Mouse (Mus musculus) hindlimb bud, embryonic 11.5 days (tissue): Measurements from ENCODE around the gene Car5a.

Experiments used
- DNase-seq: peaks from one replicate; pipeline ENCODE4 v3.0.0-alpha.2; 2012; ENCODE audit warnings: low read depth, low spot score; ENCODE audit errors: extremely low spot score

The Car5a gene

DNA sequence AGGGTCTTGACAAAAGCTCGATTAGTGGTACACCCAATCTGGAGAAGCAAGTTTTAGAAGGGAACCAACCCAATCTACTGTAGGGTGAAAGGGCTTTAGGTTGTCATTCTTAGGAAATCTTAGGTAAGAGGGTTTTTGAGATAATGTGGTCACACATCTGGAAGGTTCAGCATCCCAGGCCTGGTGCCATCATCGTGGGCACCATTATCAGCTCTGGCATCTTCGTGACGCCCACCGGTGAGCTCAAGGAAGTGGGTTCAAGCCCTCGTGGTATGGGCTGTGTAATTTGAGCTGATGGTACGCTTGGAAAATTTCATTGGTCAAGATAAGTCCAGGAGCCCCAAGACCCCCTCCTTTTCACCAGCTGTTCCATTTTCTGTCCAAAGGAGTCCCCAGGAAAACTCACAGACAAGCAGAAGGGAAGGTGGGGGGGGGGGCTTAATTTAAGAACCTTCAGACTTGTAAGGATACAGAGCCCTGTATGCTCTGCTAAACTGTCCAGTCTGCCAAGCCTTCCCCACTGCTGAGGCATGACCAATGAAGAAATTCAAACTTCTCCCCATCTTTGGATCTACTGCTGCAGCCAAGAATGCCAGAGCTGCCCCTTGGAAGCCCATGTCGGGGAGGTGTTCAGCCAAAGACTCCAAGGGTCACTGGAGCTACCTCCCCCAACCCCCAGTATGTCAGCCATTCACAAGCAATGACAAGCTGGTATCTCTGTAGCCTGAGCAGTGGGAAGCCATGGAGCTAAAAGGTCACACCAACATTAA, 36.1 kb downstream of the Car5a start:
- no peak for DNase-seq

DNA sequence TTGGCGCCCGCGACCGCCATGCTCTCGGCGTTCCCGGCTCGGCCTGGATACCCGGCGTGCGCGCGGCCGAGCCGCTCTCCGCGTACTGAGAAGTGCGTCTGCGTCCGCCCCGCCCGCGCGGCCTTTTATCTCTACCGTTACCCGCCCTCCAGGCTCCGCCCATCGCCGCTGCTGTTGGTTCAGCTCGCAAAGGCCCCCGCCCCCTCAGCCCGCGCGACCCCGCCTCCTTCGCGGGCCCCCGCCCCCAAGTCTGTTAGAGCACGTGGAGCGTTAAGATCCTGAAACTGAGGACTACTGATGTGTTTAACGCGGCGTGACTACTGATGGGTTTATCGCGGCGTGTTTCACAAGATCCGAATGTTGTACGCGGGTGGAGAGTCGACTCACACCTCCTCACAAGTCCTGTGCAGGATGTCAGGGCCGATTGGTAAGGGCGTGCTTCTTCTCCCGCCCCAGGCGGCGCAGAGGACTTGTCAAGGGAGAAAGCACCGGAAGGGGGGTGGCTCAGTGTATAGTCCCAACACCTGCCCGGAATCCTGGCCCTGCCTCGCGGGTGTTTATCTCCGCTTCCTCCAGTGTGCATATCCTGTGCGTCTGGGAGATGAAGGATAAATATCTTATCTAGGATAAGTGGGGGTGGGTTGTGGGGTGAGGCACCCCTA, 37.0 kb downstream of the Car5a start, which contains the start of gene Slc7a5:
Gene Slc7a5 (minus strand): TSS at position 108 of the 662 bp plus-strand sequence.
- peak; percentile 71 for DNase-seq

DNA sequence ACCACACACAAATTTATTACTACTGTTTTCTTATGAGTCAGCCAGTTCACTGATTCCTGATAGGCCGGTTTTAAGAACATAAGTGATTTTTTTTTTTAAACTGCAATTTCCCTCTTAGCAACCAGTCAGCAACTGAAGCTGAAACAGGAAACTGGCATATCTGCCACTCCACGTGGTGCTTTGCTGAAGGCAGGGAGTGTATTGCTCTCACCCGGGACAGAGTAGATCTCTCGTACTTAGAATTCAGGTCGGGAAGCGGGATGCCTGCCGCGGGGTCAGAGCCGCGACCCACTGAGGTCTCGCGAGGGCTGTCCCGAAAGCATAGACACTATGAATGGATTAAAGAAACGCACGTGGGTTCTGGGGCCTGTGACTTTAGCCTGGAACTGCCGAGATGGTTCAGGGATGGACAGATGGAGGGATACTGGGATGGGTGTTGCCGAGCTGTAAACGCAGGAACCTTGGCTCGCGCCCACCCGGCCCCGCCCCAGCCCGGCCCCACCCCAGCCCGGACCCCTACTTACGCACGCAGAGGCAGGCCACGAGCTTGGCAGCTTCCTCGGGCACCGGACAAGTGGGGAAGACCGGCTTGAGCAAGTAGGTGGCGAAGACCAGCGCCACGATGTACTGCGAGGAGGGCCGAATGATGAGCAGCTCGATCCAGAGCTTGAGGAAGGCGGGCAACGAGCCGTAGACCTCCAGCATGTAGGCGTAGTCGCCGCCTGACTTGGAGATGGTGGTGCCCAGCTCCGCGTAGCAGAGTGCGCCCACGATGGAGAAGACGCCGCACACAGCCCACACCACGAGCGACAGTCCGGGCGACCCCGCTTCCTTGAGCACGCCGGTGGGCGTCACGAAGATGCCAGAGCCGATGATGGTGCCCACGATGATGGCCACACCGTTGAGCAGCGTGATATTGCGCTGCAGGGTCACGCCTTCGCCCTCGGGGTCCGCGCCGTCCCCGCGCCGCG, 37.9 kb downstream of the Car5a start:
- DNase-seq, result no peak

DNA sequence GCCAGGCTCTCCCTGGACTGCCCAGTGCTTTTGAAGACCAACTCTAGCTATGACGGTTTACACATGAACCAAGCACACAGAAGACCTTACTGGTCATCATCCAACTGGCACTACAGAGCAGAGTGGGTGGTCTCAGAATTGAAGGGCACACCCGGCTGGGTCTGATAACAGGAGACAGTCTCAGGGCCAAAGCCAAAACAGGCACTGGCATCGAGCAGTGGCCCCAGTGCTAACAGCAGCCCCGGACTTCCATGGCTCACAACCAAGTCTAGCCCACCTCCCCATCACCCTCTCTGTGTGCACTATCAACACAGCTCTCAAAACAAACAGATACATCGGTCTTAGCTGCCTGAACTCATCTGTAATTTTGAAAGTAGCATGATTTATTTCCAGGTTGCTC, 38.8 kb downstream of the Car5a start:
- no peak for DNase-seq

DNA sequence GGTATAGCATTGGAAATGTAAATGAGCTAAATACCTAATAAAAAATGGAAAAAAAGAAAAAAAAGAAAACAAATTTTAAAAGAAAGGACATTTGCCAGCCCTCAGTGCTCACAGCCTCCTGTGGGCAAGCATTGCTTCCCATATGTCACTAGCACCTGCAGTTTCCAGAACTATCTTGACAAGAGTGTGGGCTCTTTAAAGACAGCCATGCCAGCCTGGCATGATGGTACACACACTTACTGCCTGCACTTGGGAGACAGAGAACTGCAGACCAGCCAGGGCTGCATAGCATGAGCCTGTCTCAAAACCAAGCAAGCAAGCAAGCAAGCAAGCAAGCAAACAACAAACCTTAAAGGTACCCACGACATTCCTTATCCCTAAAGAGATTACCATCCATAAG, 39.3 kb downstream of the Car5a start:
- DNase-seq, result no peak

DNA sequence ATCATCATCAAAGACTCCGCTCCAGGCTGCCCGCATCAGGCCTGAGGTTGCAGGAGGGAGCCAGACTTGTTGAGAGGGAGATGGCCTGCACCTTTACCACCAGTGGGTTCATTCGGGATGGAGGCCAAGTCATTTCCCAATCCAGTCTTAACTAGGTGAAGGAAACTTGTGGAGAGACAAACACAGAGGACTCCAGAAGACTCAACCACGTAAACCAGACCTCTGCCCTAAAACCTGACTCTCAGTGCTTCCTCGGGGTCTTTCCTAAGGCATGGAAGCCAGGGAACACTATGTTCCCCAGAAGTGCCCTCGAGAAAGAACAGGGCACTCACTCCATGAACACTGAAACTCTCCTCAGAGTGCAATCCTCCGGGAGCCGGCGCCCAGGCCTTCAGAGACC, 39.7 kb downstream of the Car5a start:
- no peak for DNase-seq

DNA sequence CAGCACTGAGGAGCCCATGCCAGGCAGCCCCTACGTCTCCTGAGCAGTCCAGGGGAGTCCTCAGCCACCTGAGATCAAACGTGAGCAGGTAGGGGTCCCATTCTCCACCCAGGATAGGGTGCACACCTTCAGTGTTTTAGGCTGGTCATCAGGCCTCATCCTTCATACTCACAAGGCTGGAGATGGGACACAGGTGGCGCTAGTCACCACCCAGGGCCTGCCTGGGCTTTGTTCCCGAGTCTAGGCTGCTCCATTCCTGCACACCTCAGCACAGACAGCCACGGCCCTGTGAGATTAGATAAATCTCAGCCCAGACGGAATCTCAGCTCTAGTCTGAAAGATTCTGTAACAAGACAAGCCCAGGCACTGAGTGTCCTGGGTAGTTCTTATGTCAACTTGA, 40.7 kb downstream of the Car5a start:
- DNase-seq, result no peak

DNA sequence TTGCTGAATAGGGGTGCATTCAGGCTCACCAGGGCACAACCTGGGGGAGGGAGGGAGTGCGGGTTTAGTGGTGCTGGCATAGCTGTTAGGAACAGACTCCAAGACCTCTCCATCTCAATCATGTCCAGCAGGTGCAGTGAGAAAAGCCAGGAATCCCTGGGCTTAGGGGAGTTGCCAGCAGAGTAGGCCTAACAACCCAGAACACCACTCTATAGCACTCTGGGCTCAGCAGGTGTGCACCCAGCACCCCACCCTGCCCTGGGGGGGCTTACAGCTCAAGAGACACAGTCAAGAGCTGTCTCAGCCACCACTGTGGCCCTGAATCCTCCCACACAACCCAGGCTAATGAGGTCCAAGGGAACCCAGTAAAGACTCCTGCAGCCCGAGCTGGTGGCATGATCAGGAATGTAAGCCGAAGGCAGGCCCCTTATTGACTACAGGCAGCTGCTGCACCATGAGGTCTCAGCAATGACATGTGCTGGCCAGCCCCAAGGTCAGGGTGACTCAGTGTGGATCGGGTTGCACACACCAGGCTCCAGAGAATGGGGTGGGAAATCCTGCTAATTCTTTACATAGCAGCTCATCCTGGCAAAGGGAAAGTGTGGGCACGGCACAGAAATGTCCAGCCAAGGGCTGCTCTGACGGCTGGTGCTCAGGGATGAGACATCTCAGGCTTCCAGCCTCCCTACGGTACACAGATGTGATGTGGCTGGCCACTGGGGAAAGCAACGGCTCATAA, 43.0 kb downstream of the Car5a start:
- no peak for DNase-seq

DNA sequence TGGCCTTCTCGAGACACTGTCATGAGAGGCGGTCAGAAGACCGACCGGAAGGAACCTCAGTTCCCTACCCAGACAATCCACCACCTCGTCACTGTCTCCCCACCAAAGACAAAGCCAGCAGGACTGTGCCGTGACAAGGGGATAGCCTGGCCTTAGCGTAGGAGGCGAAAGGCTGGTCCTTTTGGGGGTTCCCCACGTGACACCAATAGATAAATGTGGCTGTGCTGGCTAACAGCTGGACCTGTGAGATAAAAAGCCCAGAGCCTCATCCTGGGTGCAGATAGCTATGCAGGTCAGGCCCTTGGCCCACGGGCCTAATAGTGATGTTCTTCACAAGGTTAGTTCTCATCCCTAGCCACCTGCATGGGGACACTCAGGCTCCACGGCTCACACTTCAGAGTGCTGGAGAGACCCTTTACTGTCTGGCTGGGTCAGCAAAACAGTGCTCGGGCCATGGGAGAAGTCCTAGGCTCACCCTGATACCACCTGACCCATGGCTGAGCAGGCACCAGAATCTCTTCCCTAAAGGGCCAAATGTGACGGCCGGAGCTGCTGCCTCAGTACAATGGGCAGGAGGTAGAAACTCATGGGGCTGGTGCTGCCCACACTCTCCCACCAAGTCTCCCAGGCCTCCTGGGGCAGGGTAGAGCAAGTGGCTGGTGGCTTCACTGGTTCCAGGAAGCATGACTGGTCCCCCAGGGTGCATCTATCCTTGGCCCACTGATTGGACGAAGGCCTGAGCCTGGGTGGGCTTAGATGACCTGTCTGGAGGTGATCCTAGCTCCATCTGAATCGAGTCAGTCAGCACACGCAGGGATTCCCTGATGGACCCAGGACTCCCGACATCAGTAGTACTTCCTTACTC, 45.3 kb downstream of the Car5a start:
- DNase-seq, result no peak

DNA sequence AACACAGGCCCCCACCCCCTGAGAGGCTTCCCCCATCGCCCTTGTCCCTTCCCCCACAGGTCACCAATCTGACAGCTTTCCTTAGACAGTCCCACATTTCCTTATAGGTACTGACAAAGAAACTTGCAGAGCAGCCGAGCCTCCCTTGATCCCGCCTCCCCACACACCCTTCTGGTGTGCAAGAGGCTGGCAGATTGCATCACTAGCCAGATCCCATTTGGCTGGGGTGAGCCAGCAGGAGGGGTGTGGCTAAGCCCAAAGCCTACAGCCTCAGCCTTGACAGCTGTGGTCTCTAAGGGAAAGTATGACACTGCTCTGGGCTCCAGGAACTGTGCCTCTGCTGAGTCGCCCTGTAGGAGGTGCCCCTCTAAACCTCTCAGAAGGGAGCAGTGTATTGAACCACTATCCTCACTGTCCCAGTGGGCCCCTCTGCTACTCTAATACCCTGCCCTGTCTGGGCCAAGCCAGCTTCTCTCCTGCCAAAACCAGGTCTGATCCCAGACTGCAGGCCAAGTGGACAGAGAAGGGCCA, 46.2 kb downstream of the Car5a start:
- no peak for DNase-seq

DNA sequence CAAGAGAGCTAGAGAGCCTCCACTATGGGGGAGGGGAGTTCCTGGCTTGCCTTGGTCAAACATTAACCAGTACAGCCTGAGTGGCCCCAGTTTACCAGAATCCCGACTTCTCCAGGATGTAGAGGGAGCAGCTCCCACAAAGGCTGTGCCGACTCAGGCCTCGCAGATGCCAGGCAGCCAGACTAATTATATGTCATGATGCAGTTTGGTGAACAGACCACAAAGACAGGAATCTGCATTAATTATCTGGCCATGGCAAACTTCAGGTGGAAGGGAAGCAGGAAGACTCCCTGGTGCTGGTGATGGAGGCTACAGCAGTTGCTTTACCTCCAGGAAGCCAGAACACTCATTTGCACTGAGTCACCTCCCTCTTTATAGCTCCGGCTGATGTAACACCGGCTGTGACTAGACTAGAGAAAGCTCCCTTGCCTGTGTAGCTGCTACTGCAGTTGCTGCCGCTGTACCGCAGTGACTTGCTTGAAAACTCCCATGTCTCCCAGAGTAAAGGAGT, 46.8 kb downstream of the Car5a start:
- no peak for DNase-seq

DNA sequence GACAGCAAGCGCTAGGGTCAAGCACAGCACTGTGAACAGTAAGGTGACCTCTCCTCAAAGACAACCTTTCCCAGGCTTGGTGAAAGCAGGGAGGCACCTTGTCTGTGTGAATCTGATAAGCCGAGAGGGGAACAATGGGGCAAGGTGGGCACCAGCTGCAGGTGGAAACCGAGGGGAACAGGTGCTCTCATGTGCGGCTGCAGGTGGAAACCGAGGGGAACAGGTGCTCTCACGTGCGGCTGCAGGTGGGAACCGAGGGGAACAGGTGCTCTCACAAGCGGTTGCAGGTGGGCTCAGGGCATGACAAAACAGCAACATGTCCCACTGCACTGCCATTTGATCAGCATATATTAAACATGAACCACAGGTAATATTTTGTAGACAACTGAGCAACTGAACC, 47.5 kb downstream of the Car5a start:
- DNase-seq, result no peak

DNA sequence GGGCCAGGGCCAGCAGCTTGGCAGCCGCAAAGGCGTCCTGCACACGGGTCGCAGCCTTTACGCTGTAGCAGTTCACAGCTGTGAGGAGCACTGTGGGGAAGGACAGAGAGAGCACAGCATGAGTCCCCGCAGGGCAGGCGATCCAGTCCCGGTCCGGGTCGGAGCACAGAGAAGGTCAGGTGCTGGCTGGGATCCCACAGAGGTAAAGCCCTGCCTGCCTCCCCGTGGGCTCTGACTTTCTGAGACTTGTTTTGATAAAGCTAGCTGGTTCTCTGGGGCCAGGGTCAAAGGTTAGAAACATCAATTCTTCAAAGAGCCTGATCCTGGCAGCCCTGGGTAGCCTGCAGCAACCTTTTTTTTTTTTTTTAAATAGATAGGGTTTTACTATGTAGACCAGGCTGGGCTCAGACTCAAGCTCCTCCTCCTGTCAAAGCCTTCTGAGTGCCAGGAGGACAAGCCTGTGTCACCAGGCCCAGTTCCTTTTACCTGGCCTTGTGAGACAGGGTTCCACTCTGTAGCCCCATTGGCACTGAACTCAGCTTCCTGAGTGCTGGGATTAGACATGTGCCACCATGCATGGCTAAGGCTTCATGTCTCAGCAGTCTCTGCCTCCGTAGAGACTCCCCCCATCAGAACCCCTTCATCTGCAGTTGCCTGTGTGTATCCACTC, 48.1 kb downstream of the Car5a start:
- DNase-seq, result no peak

DNA sequence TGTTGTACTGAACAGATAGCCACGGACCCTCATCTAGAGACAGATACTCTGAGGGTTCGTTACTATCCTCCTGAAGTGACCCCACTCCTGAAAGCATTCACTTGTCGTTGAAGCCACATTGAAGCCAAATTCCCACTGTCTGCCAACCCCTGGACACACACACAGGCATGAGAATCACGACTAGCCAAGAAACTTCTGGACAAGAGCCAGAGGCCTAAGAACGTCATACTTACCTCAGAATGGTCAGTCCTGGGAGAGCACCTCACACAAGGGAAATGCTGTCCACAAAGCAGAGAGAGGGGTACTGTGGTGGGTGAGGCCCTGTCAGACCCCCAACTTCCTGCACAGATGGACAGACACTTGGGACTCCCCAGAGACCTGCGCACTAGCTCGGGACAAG, 48.8 kb downstream of the Car5a start:
- DNase-seq, result no peak

DNA sequence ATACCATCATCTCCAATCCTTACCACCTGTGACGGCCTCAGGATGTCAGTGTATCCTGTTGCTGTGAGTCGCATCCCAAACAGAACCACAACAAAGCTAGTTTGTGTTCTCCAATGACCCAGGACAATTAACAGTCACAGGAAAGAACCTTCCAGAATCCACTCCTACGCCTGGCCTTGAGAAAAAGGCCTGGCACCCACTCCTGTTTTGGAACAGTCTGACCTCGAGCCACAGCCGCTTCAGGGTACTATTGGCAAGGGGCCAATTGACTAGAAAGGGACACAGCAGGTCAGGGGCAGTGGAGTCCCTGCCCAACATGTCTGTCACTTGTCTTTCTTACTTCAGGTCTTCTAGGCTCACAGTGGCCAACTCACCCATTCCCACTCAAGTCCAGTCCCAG, 51.8 kb downstream of the Car5a start:
- no peak for DNase-seq

DNA sequence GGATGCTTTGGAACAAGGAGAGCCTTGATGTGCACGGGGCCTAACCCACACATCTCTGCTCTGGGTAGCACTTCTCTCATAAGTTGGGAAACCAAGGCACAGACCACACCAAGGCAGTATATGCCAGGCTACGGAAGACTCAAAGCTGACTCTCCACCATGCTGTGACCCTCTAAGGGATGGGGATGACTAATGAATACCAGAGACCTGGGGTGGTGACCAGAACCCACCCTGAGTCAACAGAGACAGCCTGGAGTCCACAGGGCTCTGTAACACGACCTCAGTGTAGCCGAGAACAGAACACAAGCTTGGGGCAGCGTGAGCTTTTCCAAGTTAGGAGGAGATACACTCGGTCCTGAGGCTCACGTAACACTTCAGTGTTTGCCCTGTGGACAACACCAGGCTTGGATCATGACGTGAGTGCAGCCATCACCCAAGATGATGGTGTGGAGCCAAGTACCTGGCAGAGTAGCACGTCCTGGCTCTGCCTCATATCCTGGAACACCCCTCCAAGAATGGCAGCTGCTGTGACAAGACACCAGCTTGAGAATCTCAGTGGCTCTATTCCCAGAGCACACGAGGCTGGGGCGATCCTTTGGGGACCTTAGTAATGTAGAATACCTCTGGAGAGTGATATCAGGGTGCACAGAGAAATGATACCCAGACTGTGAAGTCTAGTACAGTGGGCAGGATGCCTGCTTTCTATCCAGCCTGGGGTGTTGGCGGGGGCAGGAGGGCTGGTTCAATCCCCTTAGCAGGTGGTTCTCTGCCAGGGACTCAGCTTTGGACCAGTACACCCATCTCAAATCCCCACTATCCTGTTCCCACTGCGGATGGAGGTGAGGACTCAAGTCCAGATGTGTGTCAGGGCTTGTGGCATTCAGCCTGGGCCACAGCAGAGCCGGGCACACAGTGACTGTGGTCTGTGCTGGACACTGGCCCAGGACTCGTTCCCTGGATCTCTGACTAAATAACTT, 54.6 kb downstream of the Car5a start:
- no peak for DNase-seq

DNA sequence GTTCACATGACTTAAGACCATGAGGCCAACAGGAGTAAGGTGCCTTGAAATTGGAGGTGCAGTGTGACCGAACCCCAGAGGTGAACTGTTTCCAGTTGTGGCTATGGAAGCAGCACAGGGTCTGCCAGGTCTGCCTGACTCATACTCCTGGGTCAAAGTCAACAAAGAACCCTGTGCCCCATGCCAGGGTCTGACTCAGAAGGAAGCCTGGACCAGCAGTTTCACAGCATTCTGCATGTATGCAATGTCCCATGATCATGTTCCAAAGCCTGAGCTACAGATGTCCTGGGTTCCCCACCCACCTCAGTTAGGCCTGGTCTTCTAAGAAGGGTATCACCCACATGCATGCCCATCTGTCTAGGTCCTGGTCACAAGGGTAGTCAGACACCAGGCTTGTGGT, 55.4 kb downstream of the Car5a start:
- DNase-seq, result no peak

DNA sequence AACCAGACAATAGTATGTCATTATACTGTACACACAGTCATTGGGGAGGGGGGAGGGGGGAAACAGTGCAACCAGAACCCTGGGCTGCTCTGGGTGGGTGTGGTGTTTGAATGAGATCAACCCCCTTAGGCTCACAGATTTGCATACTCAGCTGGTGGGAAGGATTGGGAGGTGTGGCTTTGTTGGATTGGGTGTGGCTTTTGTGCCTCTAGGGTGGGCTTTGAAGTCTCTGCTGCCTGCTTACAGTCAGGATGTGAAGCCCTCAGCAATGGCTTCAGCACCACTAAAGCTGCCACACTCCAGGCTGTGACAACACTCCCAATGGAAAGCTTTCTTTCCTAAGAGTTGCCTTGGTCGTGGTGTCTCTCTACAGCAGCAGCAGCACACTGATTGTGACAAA, 57.2 kb downstream of the Car5a start:
- DNase-seq, result no peak
